Mouse (Mus musculus) gonadal fat pad, adult 2 months (tissue): Measurements from ENCODE around the gene Efna3. TPM values are rescaled to one million over a fixed set of nuclear protein-coding genes. Genes with fewer than 3 reads are reported as not detected.

ENCODE experiments used
- DNase-seq: peaks from one replicate; pipeline ENCODE4 v3.0.0-alpha.2; 2012; ENCODE audit warnings: low read depth
- polyA plus RNA-seq: library from polyadenylated mRNA; depleted of rRNA; stranded (reverse); fragments of >200 nt; gene quantifications from 2 replicates; pipeline ENCODE4 v1.2.3, GENCODE M21; 2012

Efna3 gene
- polyA plus RNA-seq, 1 experiment, result 5.2 TPM

DNA sequence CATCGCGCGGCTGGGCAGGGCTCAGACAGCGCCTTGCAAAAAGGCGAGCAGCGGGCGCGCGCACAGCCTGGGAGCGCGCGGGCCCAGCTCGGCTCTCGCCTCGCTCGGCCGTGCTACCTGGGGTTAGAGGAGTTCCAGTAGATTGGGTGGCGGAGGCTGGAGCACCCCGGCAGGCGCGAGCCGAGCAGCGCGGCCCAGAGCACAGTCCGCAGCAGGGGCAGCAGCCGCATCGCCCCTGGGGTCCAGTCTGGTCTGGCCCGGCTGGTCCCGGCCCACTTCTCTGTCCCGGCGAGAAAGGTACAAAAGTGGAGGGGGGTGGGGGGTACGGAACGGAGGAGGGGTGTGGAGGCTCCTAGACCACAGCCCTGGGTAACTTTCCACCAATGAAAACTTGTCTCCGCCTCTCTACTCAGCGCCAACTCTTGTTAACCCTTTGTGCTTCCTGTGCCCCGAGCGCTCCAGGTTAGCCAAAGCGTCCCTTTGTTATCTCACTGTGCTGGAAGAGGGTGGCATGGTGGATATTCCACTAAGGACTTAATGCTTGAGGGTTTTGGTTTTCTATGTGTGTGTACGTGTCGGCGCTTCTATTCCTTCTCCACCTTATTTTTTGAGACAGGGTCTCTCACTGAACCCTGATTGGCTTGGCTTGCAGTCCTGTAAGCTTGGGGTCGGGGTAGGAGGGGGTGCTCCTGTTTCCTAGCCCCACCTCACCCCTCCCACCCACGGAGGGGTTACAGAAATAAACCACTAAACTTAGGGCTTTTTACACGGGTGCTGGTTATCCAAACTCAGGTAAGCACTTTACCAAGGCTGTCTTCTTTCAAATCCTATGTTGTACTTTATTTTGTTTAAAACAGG lies 15.2 kb upstream of the Efna3 start, which contains the start of gene Efna4:
TSS of gene Efna4 (minus strand) at position 308 of the 858 bp plus-strand sequence.
- DNase-seq, result no peak

DNA sequence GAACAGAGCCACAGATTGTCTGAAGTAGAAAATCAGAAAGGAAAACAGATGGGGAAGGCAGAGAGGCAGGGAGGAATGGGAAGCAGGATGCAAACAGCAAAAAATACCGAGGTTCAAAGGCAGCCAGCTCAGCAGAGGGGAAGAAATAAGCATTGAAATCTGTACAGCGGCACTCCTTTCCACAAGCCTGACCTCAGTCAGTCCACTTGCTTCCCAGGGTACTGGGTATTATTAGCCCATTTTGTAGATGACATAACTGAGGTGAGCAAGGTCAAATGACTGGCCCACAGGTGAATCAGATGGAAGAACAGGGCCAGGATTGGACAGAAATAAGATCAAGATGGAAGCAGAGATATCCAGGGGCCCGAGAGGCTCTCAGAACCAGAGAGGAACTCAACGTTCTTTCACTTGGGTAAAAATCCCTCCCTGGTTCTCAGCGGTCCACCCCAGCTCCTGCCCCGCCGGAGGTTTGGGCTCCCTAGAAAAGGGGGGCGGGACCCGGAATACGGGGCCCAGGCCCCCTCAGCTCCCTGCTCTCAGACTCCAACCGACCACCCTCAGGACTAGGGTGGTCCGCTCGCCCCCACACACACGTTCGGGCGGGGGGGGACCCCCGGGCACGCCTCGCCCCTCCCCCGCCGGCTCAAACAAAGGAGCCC lies 14.4 kb upstream of the Efna3 start:
- DNase-seq, result no peak

GRCm38 (mm10) chr3:89336529-89336928 lies 13.8 kb upstream of the Efna3 start:
- no peak for DNase-seq

DNA sequence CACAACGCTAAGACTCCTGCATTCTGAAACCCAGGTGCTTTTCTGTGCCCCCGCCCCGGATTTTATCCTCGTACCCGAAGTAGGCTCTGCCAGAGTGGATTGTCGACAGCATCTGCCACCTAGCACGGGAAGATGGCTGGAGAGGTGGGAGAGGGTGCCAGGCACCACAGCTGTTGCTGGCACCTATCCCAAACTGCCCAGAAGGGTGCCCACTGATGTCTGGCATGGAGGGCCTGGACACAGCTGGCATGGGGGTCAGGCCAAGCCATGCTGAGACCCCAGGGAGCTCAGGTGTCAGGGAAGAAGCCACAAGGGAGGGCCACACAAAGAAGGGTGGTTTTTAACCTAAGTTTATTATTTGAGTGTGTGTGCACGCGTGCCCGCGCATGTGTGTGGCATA lies 10.3 kb upstream of the Efna3 start:
- no peak for DNase-seq

DNA sequence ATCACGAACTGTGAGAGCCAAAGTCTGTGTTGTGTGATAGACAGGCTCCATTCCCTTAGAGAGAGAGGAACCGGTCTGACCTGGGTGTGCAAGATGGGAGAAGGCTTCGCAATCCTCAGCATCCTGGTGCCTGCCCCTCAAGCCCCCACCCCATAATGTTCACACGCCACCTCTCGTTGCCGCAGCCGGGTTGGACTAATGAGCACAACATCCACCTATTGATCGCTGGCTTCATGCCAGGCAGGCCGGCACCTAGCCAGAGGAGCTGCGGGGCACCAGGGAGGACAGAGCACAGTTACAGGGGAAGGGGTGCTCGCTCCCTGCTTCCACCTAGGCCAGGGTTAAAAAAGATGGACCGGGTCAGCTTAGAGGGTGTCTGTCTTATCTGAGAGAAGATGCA lies 9.7 kb upstream of the Efna3 start:
- DNase-seq, result no peak

DNA sequence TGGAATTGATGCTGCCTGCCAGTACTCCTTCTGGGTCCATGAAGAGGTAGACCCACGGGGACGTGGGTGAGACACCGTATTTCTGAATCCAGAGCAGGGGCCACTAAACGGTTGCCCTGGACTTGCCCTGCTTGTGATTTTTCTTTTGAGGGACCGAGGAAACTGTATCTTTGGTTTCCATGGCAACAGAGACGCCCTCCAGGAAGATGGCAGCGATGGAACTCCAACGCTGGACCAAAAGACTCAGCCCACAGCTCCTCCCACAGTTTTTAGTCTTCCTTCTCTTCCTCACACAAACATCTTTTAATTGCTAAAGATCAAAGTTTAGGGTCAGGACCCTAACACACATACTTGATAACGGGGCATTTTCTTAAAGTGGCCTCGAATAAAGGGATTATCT lies 9.2 kb upstream of the Efna3 start:
- DNase-seq, result no peak

DNA sequence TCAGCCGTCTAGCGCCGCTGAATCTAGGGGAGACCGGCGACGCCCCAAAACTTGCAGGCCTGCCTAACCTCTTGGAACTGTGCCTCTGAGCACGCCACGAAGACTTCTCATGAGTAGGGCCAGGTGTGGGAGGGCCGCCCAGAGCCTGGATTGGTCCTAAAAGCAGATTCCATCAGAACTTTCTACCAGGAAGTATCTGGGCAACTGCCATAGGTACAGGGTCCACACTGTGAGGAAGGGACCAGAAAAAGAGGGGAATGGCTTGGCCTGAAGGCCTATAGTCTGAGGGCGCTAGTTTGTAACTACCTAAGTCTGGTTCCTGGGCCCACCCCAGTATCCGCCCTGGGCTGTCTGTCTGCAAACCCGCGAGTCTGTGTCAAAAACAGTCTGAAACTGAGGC lies 8.8 kb upstream of the Efna3 start:
- DNase-seq, result no peak

GRCm38 (mm10) chr3:89330948-89331347 lies 8.2 kb upstream of the Efna3 start:
- no peak for DNase-seq

GRCm38 (mm10) chr3:89330346-89330745 lies 7.6 kb upstream of the Efna3 start:
- DNase-seq, result no peak

- DNase-seq, result no peak
Observed at GRCm38 (mm10) chr3:89328623-89329022, 5.9 kb upstream of the Efna3 start.

- no peak for DNase-seq
Observed at GRCm38 (mm10) chr3:89327371-89327870, 4.7 kb upstream of the Efna3 start.

DNA sequence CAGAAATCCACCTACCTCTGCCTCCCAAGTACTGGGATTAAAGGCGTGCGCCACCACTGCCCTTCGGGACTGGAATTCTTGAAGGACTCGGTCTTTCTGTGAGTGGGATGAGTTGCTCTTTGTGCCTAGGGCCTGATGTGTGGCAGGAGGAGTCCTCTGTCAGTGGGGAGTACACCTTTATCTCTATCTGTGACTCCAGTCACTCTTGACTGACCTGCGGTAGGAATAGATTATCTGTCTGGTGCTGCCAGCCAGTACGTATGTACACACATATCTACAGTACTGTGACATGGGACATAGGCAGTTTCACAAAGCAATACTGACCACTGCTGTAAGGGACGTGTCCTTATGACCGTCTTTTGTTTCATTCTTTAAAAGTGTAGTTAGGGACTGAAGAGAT lies 3.1 kb upstream of the Efna3 start:
- DNase-seq, result no peak

GRCm38 (mm10) chr3:89322131-89322500 lies 649 bp downstream of the Efna3 start:
- DNase-seq, result no peak

DNA sequence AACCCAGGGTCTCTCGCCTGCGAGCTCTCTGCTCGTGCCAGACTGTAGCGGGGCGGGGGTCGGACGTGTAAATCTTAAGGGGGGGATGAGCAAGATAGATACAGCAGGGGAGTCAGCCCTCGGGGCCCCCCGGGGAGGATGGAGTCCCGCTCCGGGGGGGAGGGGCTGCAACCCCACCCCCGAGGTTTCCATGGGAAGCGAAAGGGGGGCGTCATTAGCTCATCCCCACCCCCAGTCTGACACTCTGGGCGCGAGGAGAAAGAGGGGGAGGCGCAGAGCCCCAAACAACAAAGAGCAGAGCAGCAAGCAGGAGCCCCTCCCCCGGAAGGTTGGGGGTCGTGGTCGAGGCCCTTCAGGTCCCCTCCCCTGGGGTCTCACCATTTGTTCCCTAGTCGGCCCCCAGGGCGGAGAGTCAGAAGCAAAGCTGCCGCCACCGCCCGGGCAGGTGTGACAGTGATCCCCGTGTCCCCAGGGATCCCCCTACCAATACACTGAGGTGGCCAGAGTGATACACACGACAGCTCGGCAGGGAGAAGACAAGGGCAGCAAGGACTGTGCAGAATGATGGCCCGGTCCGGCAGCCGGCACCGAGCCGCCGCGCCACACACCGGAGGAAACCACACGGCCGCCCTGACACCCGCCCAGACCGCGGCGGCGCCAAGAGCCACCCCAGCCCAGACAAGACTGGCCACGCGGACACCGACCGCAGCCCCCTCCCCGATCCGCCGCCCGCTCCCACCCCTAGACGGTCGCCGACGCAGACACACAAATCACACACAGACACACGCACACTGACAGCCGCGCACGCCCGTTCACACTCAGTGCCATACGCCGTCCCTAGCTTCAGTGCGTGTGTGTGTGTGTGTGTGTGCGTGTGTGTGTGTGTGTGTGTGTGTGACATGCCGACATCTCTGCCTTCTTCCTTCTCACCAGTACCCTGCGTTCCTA lies 1.3 kb downstream of the Efna3 start:
- no peak for DNase-seq

DNA sequence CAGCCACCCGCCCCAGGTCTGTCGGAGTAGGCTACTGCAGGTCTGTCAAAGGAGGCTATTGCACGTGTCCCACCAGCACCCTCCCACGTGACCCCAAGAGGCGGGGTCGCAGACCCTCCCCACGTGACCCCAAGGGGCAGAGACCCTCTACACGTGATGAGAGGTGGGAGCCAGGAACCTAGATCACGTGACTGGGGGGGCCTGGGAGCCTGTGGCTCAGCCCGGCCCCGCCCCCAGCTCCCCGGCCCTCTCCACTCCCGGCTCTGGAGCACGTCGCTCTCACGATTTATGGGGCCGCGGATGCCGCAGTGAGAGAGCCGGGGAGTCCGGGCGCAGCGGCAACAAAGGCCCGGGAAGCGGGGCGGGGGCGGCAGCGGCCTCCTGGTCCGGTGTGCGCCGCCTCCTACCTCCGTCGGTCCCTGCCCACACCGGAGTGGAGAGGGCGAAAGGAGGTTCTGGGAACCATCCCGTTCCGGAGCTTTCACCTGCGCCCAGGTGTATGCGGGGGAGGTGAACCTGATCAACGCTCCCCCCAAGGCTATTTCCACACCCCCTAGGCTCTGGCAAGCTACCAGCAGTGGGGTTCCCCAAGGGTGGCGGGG lies 2.1 kb downstream of the Efna3 start:
- DNase-seq, result no peak

DNA sequence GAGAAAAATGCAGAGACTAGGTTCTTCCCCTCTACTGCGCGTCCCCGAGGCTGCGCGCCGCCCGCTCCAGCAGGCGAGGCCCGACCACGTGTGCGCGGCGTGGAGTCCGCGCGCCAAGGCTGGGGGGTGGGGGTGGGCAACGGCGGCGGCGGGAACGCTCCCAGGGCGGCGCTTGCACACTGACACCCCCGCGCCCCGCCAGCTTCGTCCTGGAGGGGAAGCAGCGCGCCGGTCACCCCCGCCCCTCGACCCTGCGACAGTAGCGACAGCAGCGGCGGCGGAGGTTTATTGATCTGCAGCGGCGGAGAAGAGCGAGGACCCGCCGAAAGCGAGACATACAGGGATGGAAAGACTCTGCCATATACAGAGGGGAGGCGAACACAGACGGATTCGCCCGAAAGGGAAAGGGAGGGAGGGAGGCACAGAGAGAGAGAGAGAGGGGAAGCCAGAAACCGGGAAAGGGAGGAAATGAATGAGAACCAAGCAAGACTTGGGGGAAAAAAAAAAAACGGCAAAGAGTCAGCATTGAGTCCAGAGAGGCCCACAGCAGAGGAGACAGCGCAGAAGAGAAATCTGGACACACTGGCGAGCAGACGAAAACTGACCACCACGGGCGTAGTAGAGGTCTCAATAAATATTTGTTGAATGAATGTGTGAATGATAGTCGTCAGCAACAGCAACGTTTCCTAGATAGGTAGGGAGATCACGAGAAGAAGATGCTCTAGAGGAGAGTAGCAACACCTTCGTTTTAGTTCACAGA lies 3.0 kb downstream of the Efna3 start:
- no peak for DNase-seq

- no peak for DNase-seq
Observed at GRCm38 (mm10) chr3:89318971-89319590, 3.7 kb downstream of the Efna3 start.

- no peak for DNase-seq
Observed at GRCm38 (mm10) chr3:89318316-89318715, 4.4 kb downstream of the Efna3 start.

- no peak for DNase-seq
Observed at GRCm38 (mm10) chr3:89317246-89317645, 5.5 kb downstream of the Efna3 start.

GRCm38 (mm10) chr3:89316833-89317232 lies 5.9 kb downstream of the Efna3 start:
- DNase-seq, result no peak
